Mouse (Mus musculus) urinary bladder, postnatal 10 days (tissue): ENCODE data around the gene Colgalt1.

Source experiments
- DNase-seq: peaks from one replicate; pipeline ENCODE4 v3.0.0; 2022; ENCODE audit warnings: low spot score

Gene Colgalt1

GRCm38 (mm10) chr8:71610822-71611651, at the start of gene Colgalt1:
Gene Colgalt1 (plus strand): TSS chr8:71610998.
- DNase-seq: peak; percentile 80

- no peak for DNase-seq
Measured at GRCm38 (mm10) chr8:71561401-71561800, 49.4 kb upstream of the Colgalt1 start.

GRCm38 (mm10) chr8:71562751-71563150, 48.0 kb upstream of the Colgalt1 start:
- peak; percentile 50 for DNase-seq

- no peak for DNase-seq
Measured at GRCm38 (mm10) chr8:71563992-71564391, 46.8 kb upstream of the Colgalt1 start.

GRCm38 (mm10) chr8:71566501-71566900, 44.3 kb upstream of the Colgalt1 start, which contains the start of gene Nxnl1:
Gene Nxnl1 (minus strand): TSS chr8:71566601.
- no peak for DNase-seq

GRCm38 (mm10) chr8:71567587-71567986, 43.2 kb upstream of the Colgalt1 start:
- DNase-seq: no peak

- no peak for DNase-seq
Measured at GRCm38 (mm10) chr8:71568387-71568937, 42.3 kb upstream of the Colgalt1 start, which contains the start of gene Slc27a1. Gene Slc27a1 (plus strand): TSS chr8:71568882.

- DNase-seq: no peak
Measured at GRCm38 (mm10) chr8:71568941-71569340, 41.9 kb upstream of the Colgalt1 start.

- peak; percentile 66 for DNase-seq
Measured at GRCm38 (mm10) chr8:71569366-71570290, 41.2 kb upstream of the Colgalt1 start.

- DNase-seq: peak; percentile 81
Measured at GRCm38 (mm10) chr8:71570291-71570954, 40.4 kb upstream of the Colgalt1 start.

GRCm38 (mm10) chr8:71572077-71572476, 38.7 kb upstream of the Colgalt1 start:
- DNase-seq: no peak

GRCm38 (mm10) chr8:71572847-71573633, 37.8 kb upstream of the Colgalt1 start:
- no peak for DNase-seq

- no peak for DNase-seq
Measured at GRCm38 (mm10) chr8:71574426-71574825, 36.4 kb upstream of the Colgalt1 start.

GRCm38 (mm10) chr8:71575020-71575419, 35.8 kb upstream of the Colgalt1 start:
- DNase-seq: no peak

GRCm38 (mm10) chr8:71577856-71578387, 32.9 kb upstream of the Colgalt1 start:
- no peak for DNase-seq

GRCm38 (mm10) chr8:71579009-71579408, 31.8 kb upstream of the Colgalt1 start:
- DNase-seq: no peak

- DNase-seq: no peak
Measured at GRCm38 (mm10) chr8:71579476-71579875, 31.3 kb upstream of the Colgalt1 start.

GRCm38 (mm10) chr8:71580201-71580600, 30.6 kb upstream of the Colgalt1 start:
- DNase-seq: no peak

- DNase-seq: no peak
Measured at GRCm38 (mm10) chr8:71586891-71587290, 23.9 kb upstream of the Colgalt1 start.

- DNase-seq: no peak
Measured at GRCm38 (mm10) chr8:71588762-71589161, 22.0 kb upstream of the Colgalt1 start.

- DNase-seq: no peak
Measured at GRCm38 (mm10) chr8:71591017-71591416, 19.8 kb upstream of the Colgalt1 start.
